Mouse (Mus musculus) liver, postnatal 0 days (tissue): ENCODE measurements around the gene Agbl4. TPM values are rescaled to one million over a fixed set of nuclear protein-coding genes. Genes with fewer than 3 reads are reported as not detected.

ENCODE experiments used
- ATAC-seq: fragments of 200-750 bp; cut with Nextera tagmentation; 2 replicates; pipeline ENCODE4 v1.8.0; 2017; ENCODE audit warnings: mild to moderate bottlenecking, moderate library complexity
- DNase-seq: peaks from one replicate; pipeline ENCODE4 v3.0.0-alpha.2; 2016
- H3K27ac ChIP-seq: fragments of 300-500 bp; sonication (generic); 2 replicates; pipeline ENCODE4 v1.5.1; 2014; ENCODE audit warnings: antibody characterized with exemption, moderate library complexity, mild to moderate bottlenecking, low read depth
- H3K27me3 ChIP-seq: fragments of 300-500 bp; sonication (generic); 2 replicates; pipeline ENCODE4 v1.6.1; 2014; ENCODE audit warnings: low read length, control low read depth, mixed read lengths; ENCODE audit not compliant: insufficient read depth
- H3K36me3 ChIP-seq: fragments of 300-500 bp; sonication (generic); replicated peaks from 2 replicates; pipeline ENCODE4 v1.6.1; 2014; ENCODE audit warnings: mild to moderate bottlenecking, control low read depth, low read length, moderate library complexity, mixed read lengths; ENCODE audit not compliant: insufficient read depth
- H3K4me1 ChIP-seq: fragments of 300-500 bp; sonication (generic); 2 replicates; pipeline ENCODE4 v1.6.1; 2014; ENCODE audit warnings: antibody characterized with exemption, mild to moderate bottlenecking, control low read depth; ENCODE audit not compliant: insufficient read depth
- H3K4me2 ChIP-seq: fragments of 300-500 bp; sonication (generic); 2 replicates; pipeline ENCODE4 v1.6.1; 2014; ENCODE audit warnings: low read depth, mild to moderate bottlenecking, low read length, moderate library complexity, mixed read lengths
- H3K4me3 ChIP-seq: fragments of 300-500 bp; sonication (generic); 2 replicates; pipeline ENCODE4 v1.5.1; 2014; ENCODE audit warnings: low read depth, low read length
- H3K9ac ChIP-seq: fragments of 300-500 bp; sonication (generic); replicated peaks from 2 replicates; pipeline ENCODE4 v1.6.1; 2014; ENCODE audit warnings: mild to moderate bottlenecking, moderate library complexity
- H3K9me3 ChIP-seq: fragments of 300-500 bp; sonication (generic); 2 replicates; pipeline ENCODE4 v1.6.1; 2016; ENCODE audit warnings: mild to moderate bottlenecking, control low read depth, low read length, mixed read lengths
- CTCF ChIP-seq: sonication (generic); IDR thresholded peaks from 2 replicates; pipeline ENCODE4 v1.5.1; 2016; ENCODE audit warnings: antibody characterized with exemption, low read depth
- EP300 ChIP-seq: IDR thresholded peaks from 2 replicates; pipeline ENCODE4 v1.6.1; 2016; ENCODE audit warnings: antibody characterized with exemption, low read depth, mild to moderate bottlenecking
- WGBS: fragments of 180-500 bp; shearing (Covaris S2); extraction: QIAGEN DNeasy Blood & Tissue Kit; methylation state at CpG from one replicate; pipeline ENCODE4 v1.1.7; 2014; ENCODE audit not compliant: insufficient replicate concordance; 5-methylcytosine and 5-hydroxymethylcytosine counted together
- polyA plus RNA-seq: library from polyadenylated mRNA; unstranded; fragments of >200 nt; fragmentation: Nextera tagmentation; extraction: Ambion mirVana; gene quantifications from 2 replicates; pipeline ENCODE4 v1.2.1, GENCODE M21; 2015

Agbl4 gene
- polyA plus RNA-seq, 1 experiment from 2014 or later: not detected

GRCm38 (mm10) chr4:111504952-111505351 lies 1107.5 kb downstream of the Agbl4 start:
- WGBS: 79% methylated on average over 2 of the region's 2 CpGs
- no peak for ATAC-seq
- no peak for DNase-seq
- no peaks in the 10 kb centered on the region for H3K27me3 ChIP-seq
- H3K9me3 ChIP-seq: no peaks in the 10 kb centered on the region
- H3K4me2 ChIP-seq: no peak overlapping the region
- no peak overlapping the region for H3K4me3 ChIP-seq
- H3K27ac ChIP-seq: no peak overlapping the region
- no peak for TF ChIP-seq EP300
- TF ChIP-seq CTCF: no peak
- no peak overlapping the region for H3K9ac ChIP-seq
- H3K36me3 ChIP-seq: no peaks in the 10 kb centered on the region
- H3K4me1 ChIP-seq: no peaks in the 10 kb centered on the region

GRCm38 (mm10) chr4:111510129-111510528 lies 1112.7 kb downstream of the Agbl4 start:
- Histone ChIP-seq H3K27ac (no peak overlapping the region), H3K9ac (no peak overlapping the region), H3K4me2 (no peak overlapping the region), H3K9me3 (no peaks in the 10 kb centered on the region), H3K27me3 (no peaks in the 10 kb centered on the region), H3K36me3 (no peaks in the 10 kb centered on the region), H3K4me1 (no peaks in the 10 kb centered on the region), H3K4me3 (no peak overlapping the region)
- TF ChIP-seq EP300 (no peak), CTCF (peak; percentile 35)
- DNase-seq: no peak
- ATAC-seq: no peak
- 33% methylated on average over 1 of the region's 2 CpGs for WGBS

- Histone ChIP-seq H3K36me3 (no peaks in the 10 kb centered on the region), H3K9ac (no peak overlapping the region), H3K4me3 (no peak overlapping the region), H3K4me2 (no peak overlapping the region), H3K27me3 (no peaks in the 10 kb centered on the region), H3K9me3 (no peaks in the 10 kb centered on the region), H3K4me1 (no peaks in the 10 kb centered on the region), H3K27ac (no peak overlapping the region)
- ATAC-seq: no peak
- TF ChIP-seq CTCF (no peak), EP300 (no peak)
- WGBS: 48% methylated on average over 3 of the region's 3 CpGs
- DNase-seq: no peak
Observed at GRCm38 (mm10) chr4:111513921-111514320, 1116.5 kb downstream of the Agbl4 start.

GRCm38 (mm10) chr4:111516136-111516535 lies 1118.7 kb downstream of the Agbl4 start:
- Histone ChIP-seq H3K27ac (no peak overlapping the region), H3K36me3 (no peaks in the 10 kb centered on the region), H3K4me1 (no peaks in the 10 kb centered on the region), H3K4me2 (no peak overlapping the region), H3K9ac (no peak overlapping the region), H3K27me3 (no peaks in the 10 kb centered on the region), H3K9me3 (no peaks in the 10 kb centered on the region), H3K4me3 (no peak overlapping the region)
- WGBS: 75% methylated on average over 2 of the region's 2 CpGs
- ATAC-seq: no peak
- TF ChIP-seq CTCF (no peak), EP300 (no peak)
- DNase-seq: no peak

GRCm38 (mm10) chr4:111517063-111517792 lies 1119.8 kb downstream of the Agbl4 start:
- ATAC-seq: no peak
- no peaks in the 10 kb centered on the region for H3K9me3 ChIP-seq
- H3K4me3 ChIP-seq: no peak overlapping the region
- no peak for TF ChIP-seq EP300
- no peak for TF ChIP-seq CTCF
- no peak for DNase-seq
- H3K27me3 ChIP-seq: no peaks in the 10 kb centered on the region
- no peak overlapping the region for H3K4me2 ChIP-seq
- no peak overlapping the region for H3K27ac ChIP-seq
- 46% methylated on average over 4 of the region's 4 CpGs for WGBS
- H3K36me3 ChIP-seq: no peaks in the 10 kb centered on the region
- H3K4me1 ChIP-seq: no peaks in the 10 kb centered on the region
- no peak overlapping the region for H3K9ac ChIP-seq

GRCm38 (mm10) chr4:111518191-111518590 lies 1120.7 kb downstream of the Agbl4 start:
- Histone ChIP-seq H3K36me3 (no peaks in the 10 kb centered on the region), H3K4me2 (no peak overlapping the region), H3K9ac (no peak overlapping the region), H3K9me3 (no peaks in the 10 kb centered on the region), H3K27me3 (no peaks in the 10 kb centered on the region), H3K27ac (no peak overlapping the region), H3K4me3 (no peak overlapping the region), H3K4me1 (no peaks in the 10 kb centered on the region)
- DNase-seq (no peak), ATAC-seq (no peak)
- 75% methylated on average over 4 of the region's 4 CpGs for WGBS
- TF ChIP-seq EP300: no peak
- TF ChIP-seq CTCF: no peak

- Histone ChIP-seq H3K27me3 (no peaks in the 10 kb centered on the region), H3K9me3 (no peaks in the 10 kb centered on the region), H3K4me3 (no peak overlapping the region), H3K4me1 (no peaks in the 10 kb centered on the region), H3K27ac (no peak overlapping the region), H3K36me3 (no peaks in the 10 kb centered on the region), H3K9ac (no peak overlapping the region), H3K4me2 (no peak overlapping the region)
- ATAC-seq (no peak), DNase-seq (no peak)
- 59% methylated on average over 3 of the region's 3 CpGs for WGBS
- TF ChIP-seq CTCF: no peak
Observed at GRCm38 (mm10) chr4:111519267-111519666, 1121.8 kb downstream of the Agbl4 start.
